Mouse (Mus musculus) forebrain, embryonic 13.5 days (tissue): ENCODE results near the gene Ptar1. TPM values are rescaled to one million over a fixed set of nuclear protein-coding genes. Genes with fewer than 3 reads are reported as not detected.
A peak's percentile ranks its signal among the peaks of the same experiment; 100 is the strongest.

ENCODE experiments used
- ATAC-seq: fragments of 200-750 bp; cut with Nextera tagmentation; 2 replicates; pipeline ENCODE4 v1.8.0; 2017
- H3K27ac ChIP-seq: fragments of 300-500 bp; sonication (generic); 2 replicates; pipeline ENCODE4 v1.5.1; 2015; ENCODE audit warnings: inconsistent platforms, mild to moderate bottlenecking, moderate library complexity
- H3K27me3 ChIP-seq: fragments of 300-500 bp; sonication (generic); 2 replicates; pipeline ENCODE4 v1.6.1; 2015; ENCODE audit warnings: mild to moderate bottlenecking, inconsistent platforms
- H3K36me3 ChIP-seq: fragments of 300-500 bp; sonication (generic); 2 replicates; pipeline ENCODE4 v1.6.1; 2015; ENCODE audit warnings: mild to moderate bottlenecking, inconsistent platforms; ENCODE audit not compliant: poor library complexity, severe bottlenecking
- H3K4me1 ChIP-seq: fragments of 300-500 bp; sonication (generic); 2 replicates; pipeline ENCODE4 v1.6.1; 2015; ENCODE audit warnings: inconsistent platforms
- H3K4me2 ChIP-seq: fragments of 300-500 bp; sonication (generic); 2 replicates; pipeline ENCODE4 v1.6.1; 2015; ENCODE audit warnings: inconsistent platforms, mild to moderate bottlenecking, moderate library complexity
- H3K4me3 ChIP-seq: fragments of 300-500 bp; sonication (generic); 2 replicates; pipeline ENCODE4 v1.5.1; 2015; ENCODE audit warnings: mild to moderate bottlenecking, inconsistent platforms
- H3K9ac ChIP-seq: fragments of 300-500 bp; sonication (generic); 2 replicates; pipeline ENCODE4 v1.6.1; 2015; ENCODE audit warnings: mild to moderate bottlenecking, inconsistent platforms
- H3K9me3 ChIP-seq: fragments of 300-500 bp; sonication (generic); replicated peaks from 2 replicates; pipeline ENCODE4 v1.6.1; 2016; ENCODE audit warnings: inconsistent platforms
- WGBS: fragments of 180-500 bp; shearing (Covaris S2); methylation state at CpG from one replicate; pipeline ENCODE4 v1.1.7; 2015; 5-methylcytosine and 5-hydroxymethylcytosine counted together
- polyA plus RNA-seq: library from polyadenylated mRNA; unstranded; fragments of >200 nt; fragmentation: Nextera tagmentation; extraction: Ambion mirVana; gene quantifications from 2 replicates; pipeline ENCODE4 v1.2.1, GENCODE M21; 2015

The Ptar1 gene
- polyA plus RNA-seq, 1 experiment from 2014 or later: 4.4 TPM

GRCm38 (mm10) chr19:23686962-23687295 lies 300 bp upstream of the Ptar1 start:
- Histone ChIP-seq H3K27ac (peak overlapping the region; percentile 88), H3K4me3 (peak overlapping the region; percentile 81), H3K9ac (peak overlapping the region; percentile 92), H3K27me3 (no peaks in the 10 kb centered on the region), H3K4me1 (peaks cover 25% of the 10 kb centered on the region), H3K9me3 (no peaks in the 10 kb centered on the region), H3K4me2 (peak overlapping the region; percentile 67), H3K36me3 (no peaks in the 10 kb centered on the region)
- no peak for ATAC-seq
- 2% methylated on average over 14 of the region's 14 CpGs for WGBS

GRCm38 (mm10) chr19:23688421-23688946 lies 1.3 kb downstream of the Ptar1 start:
- Histone ChIP-seq H3K4me1 (peaks cover 27% of the 10 kb centered on the region), H3K4me3 (peak overlapping the region; percentile 81), H3K27me3 (no peaks in the 10 kb centered on the region), H3K36me3 (no peaks in the 10 kb centered on the region), H3K9me3 (no peaks in the 10 kb centered on the region), H3K27ac (no peak overlapping the region), H3K9ac (peak overlapping the region; percentile 54; the same call in 1 of the 2 replicates), H3K4me2 (peak overlapping the region; percentile 59)
- no peak for ATAC-seq
- WGBS: 10% methylated on average over 4 of the region's 4 CpGs

- H3K27me3 ChIP-seq: no peaks in the 10 kb centered on the region
- WGBS: 65% methylated on average over 4 of the region's 4 CpGs
- peak; percentile 51 for ATAC-seq
These were observed 7.1 kb downstream of the Ptar1 start for GRCm38 (mm10) chr19:23694344-23694743.

GRCm38 (mm10) chr19:23697861-23698260 lies 10.6 kb downstream of the Ptar1 start:
- H3K4me1 ChIP-seq: peaks cover 7% of the 10 kb centered on the region
- no peak overlapping the region for H3K9ac ChIP-seq
- no peak overlapping the region for H3K4me2 ChIP-seq
- H3K36me3 ChIP-seq: peaks cover 51% of the 10 kb centered on the region
- ATAC-seq: no peak
- H3K9me3 ChIP-seq: no peaks in the 10 kb centered on the region
- H3K4me3 ChIP-seq: no peak overlapping the region
- no peaks in the 10 kb centered on the region for H3K27me3 ChIP-seq
- no peak overlapping the region for H3K27ac ChIP-seq
- WGBS: 80% methylated on average over 8 of the region's 8 CpGs

More at GRCm38 (mm10) chr19:23694344-23694743, 7.1 kb downstream of the Ptar1 start:
- Histone ChIP-seq H3K4me2 (no peak overlapping the region), H3K27ac (no peak overlapping the region), H3K4me3 (no peak overlapping the region), H3K9ac (no peak overlapping the region), H3K9me3 (no peaks in the 10 kb centered on the region), H3K4me1 (peaks cover 20% of the 10 kb centered on the region), H3K36me3 (peaks cover 38% of the 10 kb centered on the region)

- no peak for ATAC-seq
- WGBS: 93% methylated on average over 7 of the region's 7 CpGs
- Histone ChIP-seq H3K27ac (no peak overlapping the region), H3K9me3 (no peaks in the 10 kb centered on the region), H3K36me3 (peaks cover 56% of the 10 kb centered on the region), H3K9ac (no peak overlapping the region), H3K4me1 (peaks cover 6% of the 10 kb centered on the region), H3K27me3 (no peaks in the 10 kb centered on the region), H3K4me3 (no peak overlapping the region), H3K4me2 (no peak overlapping the region)
These were observed 11.1 kb downstream of the Ptar1 start for GRCm38 (mm10) chr19:23698366-23698765.

GRCm38 (mm10) chr19:23699131-23699530 lies 11.9 kb downstream of the Ptar1 start:
- no peaks in the 10 kb centered on the region for H3K9me3 ChIP-seq
- no peak overlapping the region for H3K27ac ChIP-seq
- 80% methylated on average over 4 of the region's 4 CpGs for WGBS
- no peak for ATAC-seq
- H3K27me3 ChIP-seq: no peaks in the 10 kb centered on the region
- H3K4me1 ChIP-seq: peaks cover 4% of the 10 kb centered on the region; the same call in 1 of the 2 replicates
- H3K9ac ChIP-seq: no peak overlapping the region
- no peak overlapping the region for H3K4me3 ChIP-seq
- H3K4me2 ChIP-seq: no peak overlapping the region
- H3K36me3 ChIP-seq: peaks cover 59% of the 10 kb centered on the region

- H3K9ac ChIP-seq: no peak overlapping the region
- H3K27ac ChIP-seq: no peak overlapping the region
- 87% methylated on average over 10 of the region's 10 CpGs for WGBS
These were observed 15.7 kb downstream of the Ptar1 start for GRCm38 (mm10) chr19:23702896-23703295.

GRCm38 (mm10) chr19:23705383-23705782 lies 18.2 kb downstream of the Ptar1 start:
- WGBS: 93% methylated on average over 5 of the region's 5 CpGs
- Histone ChIP-seq H3K4me1 (no peaks in the 10 kb centered on the region), H3K36me3 (peaks cover 48% of the 10 kb centered on the region), H3K4me3 (no peak overlapping the region), H3K9me3 (no peaks in the 10 kb centered on the region), H3K4me2 (no peak overlapping the region), H3K27me3 (no peaks in the 10 kb centered on the region), H3K27ac (no peak overlapping the region), H3K9ac (no peak overlapping the region)
- no peak for ATAC-seq

More at GRCm38 (mm10) chr19:23702896-23703295, 15.7 kb downstream of the Ptar1 start:
- Histone ChIP-seq H3K4me3 (no peak overlapping the region), H3K4me2 (no peak overlapping the region), H3K4me1 (no peaks in the 10 kb centered on the region), H3K9me3 (no peaks in the 10 kb centered on the region), H3K27me3 (no peaks in the 10 kb centered on the region), H3K36me3 (peaks cover 45% of the 10 kb centered on the region)
- ATAC-seq: no peak

- Histone ChIP-seq H3K4me1 (no peaks in the 10 kb centered on the region), H3K27ac (no peak overlapping the region), H3K27me3 (no peaks in the 10 kb centered on the region), H3K9me3 (no peaks in the 10 kb centered on the region), H3K36me3 (no peaks in the 10 kb centered on the region), H3K4me2 (no peak overlapping the region), H3K4me3 (no peak overlapping the region), H3K9ac (no peak overlapping the region)
- WGBS: 73% methylated on average over 3 of the region's 3 CpGs
- ATAC-seq: no peak
These were observed 59.3 kb downstream of the Ptar1 start for GRCm38 (mm10) chr19:23746506-23746905.

- Histone ChIP-seq H3K27me3 (peaks cover 4% of the 10 kb centered on the region), H3K4me1 (peaks cover 24% of the 10 kb centered on the region), H3K4me3 (no peak overlapping the region), H3K9ac (no peak overlapping the region), H3K9me3 (no peaks in the 10 kb centered on the region), H3K36me3 (no peaks in the 10 kb centered on the region), H3K27ac (no peak overlapping the region), H3K4me2 (peak overlapping the region; percentile 10; the same call in 1 of the 2 replicates)
- ATAC-seq: no peak
- 25% methylated on average over 7 of the region's 7 CpGs for WGBS
These were observed 69.8 kb downstream of the Ptar1 start for GRCm38 (mm10) chr19:23757011-23757410.

GRCm38 (mm10) chr19:23757961-23758553 lies 70.8 kb downstream of the Ptar1 start:
- peak; percentile 79 for ATAC-seq
- peak overlapping the region; percentile 77 for H3K4me2 ChIP-seq
- no peaks in the 10 kb centered on the region for H3K36me3 ChIP-seq
- peaks cover 24% of the 10 kb centered on the region for H3K4me1 ChIP-seq
- under 1% methylated on average over 40 of the region's 40 CpGs for WGBS
- H3K27me3 ChIP-seq: peaks cover 4% of the 10 kb centered on the region
- peak overlapping the region; percentile 95 for H3K27ac ChIP-seq
- H3K4me3 ChIP-seq: peak overlapping the region; percentile 69
- peak overlapping the region; percentile 83 for H3K9ac ChIP-seq
- no peaks in the 10 kb centered on the region for H3K9me3 ChIP-seq

GRCm38 (mm10) chr19:23758554-23759321 lies 71.5 kb downstream of the Ptar1 start, which contains the start of gene Apba1:
Gene Apba1, plus strand, starts transcription at chr19:23758887.
- WGBS: under 1% methylated on average over 70 of the region's 98 CpGs
- Histone ChIP-seq H3K4me1 (peaks cover 24% of the 10 kb centered on the region), H3K27ac (peak within 1 kb of the TSS; percentile 95), H3K9me3 (no peaks in the 10 kb centered on the region), H3K9ac (peak within 1 kb of the TSS; percentile 83), H3K27me3 (peaks cover 4% of the 10 kb centered on the region), H3K4me3 (peak within 1 kb of the TSS; percentile 69), H3K36me3 (no peaks in the 10 kb centered on the region), H3K4me2 (peak within 1 kb of the TSS; percentile 77)
- ATAC-seq: peak; percentile 87
